Mouse (Mus musculus): Measurements from ENCODE around the gene Olfr937. TPM values are rescaled to one million over a fixed set of nuclear protein-coding genes. Genes with fewer than 3 reads are reported as not detected.

The Olfr937 gene
- polyA plus RNA-seq (2014; fragmentation: Nextera tagmentation; extraction: Ambion mirVana), result not detected in 2 replicates

- WGBS, result 80% methylated on average over 1 of the region's 1 CpGs
Measured at GRCm38 (mm10) chr9:39064851-39065250, at the start of gene Olfr937. Olfr937 (minus strand) TSS chr9:39064951.

GRCm38 (mm10) chr9:39078787-39079186, 14.0 kb upstream of the Olfr937 start, which contains the start of gene Olfr938:
Olfr938 (minus strand) TSS chr9:39078887.
- DNase-seq (ENCODE audit: low spot score) (no peak), ATAC-seq (ENCODE audit: insufficient number of reproducible peaks, low FRiP score, low TSS enrichment, low read depth) (no peak)
- no peak within 1 kb of the TSS for H3K4me3 ChIP-seq (ENCODE audit: low read depth, low read length)
- no peaks in the 10 kb centered on the region for H3K36me3 ChIP-seq (ENCODE audit: control insufficient read depth, insufficient read depth, low read length)
- 83% methylated on average over 2 of the region's 2 CpGs for WGBS
- H3K4me2 ChIP-seq (ENCODE audit: low read depth, severe bottlenecking), result no peak within 1 kb of the TSS
- no peak within 1 kb of the TSS for H3K27ac ChIP-seq (replicated peaks; ENCODE audit: low read depth, low read length)
- H3K9me3 ChIP-seq (ENCODE audit: control insufficient read depth, low read length), result no peaks in the 10 kb centered on the region
- H3K27me3 ChIP-seq (ENCODE audit: control insufficient read depth, insufficient read depth, low read length), result no peaks in the 10 kb centered on the region
- H3K4me1 ChIP-seq (ENCODE audit: control insufficient read depth, insufficient read depth, low read length), result no peaks in the 10 kb centered on the region
- H3K9ac ChIP-seq (ENCODE audit: low read length), result no peak within 1 kb of the TSS

More at GRCm38 (mm10) chr9:39064851-39065250, at the start of gene Olfr937:
- H3K9me3 ChIP-seq (ENCODE audit: control insufficient read depth, low read length), result no peaks in the 10 kb centered on the region
- no peaks in the 10 kb centered on the region for H3K27me3 ChIP-seq (ENCODE audit: control insufficient read depth, insufficient read depth, low read length)
- H3K36me3 ChIP-seq (ENCODE audit: control insufficient read depth, insufficient read depth, low read length), result no peaks in the 10 kb centered on the region
- no peaks in the 10 kb centered on the region for H3K4me1 ChIP-seq (ENCODE audit: control insufficient read depth, insufficient read depth, low read length)
- no peak for ATAC-seq (ENCODE audit: insufficient number of reproducible peaks, low FRiP score, low TSS enrichment, low read depth)
- no peak within 1 kb of the TSS for H3K27ac ChIP-seq (replicated peaks; ENCODE audit: low read depth, low read length)
- no peak within 1 kb of the TSS for H3K9ac ChIP-seq (ENCODE audit: low read length)
- H3K4me2 ChIP-seq (ENCODE audit: low read depth, severe bottlenecking), result no peak within 1 kb of the TSS
- H3K4me3 ChIP-seq (ENCODE audit: low read depth, low read length), result no peak within 1 kb of the TSS
- DNase-seq (ENCODE audit: low spot score), result no peak

- H3K4me3 ChIP-seq (ENCODE audit: low read depth, low read length), result no peak within 1 kb of the TSS
- no peaks in the 10 kb centered on the region for H3K27me3 ChIP-seq (ENCODE audit: control insufficient read depth, insufficient read depth, low read length)
- no peaks in the 10 kb centered on the region for H3K4me1 ChIP-seq (ENCODE audit: control insufficient read depth, insufficient read depth, low read length)
- no peak within 1 kb of the TSS for H3K27ac ChIP-seq (replicated peaks; ENCODE audit: low read depth, low read length)
- H3K36me3 ChIP-seq (ENCODE audit: control insufficient read depth, insufficient read depth, low read length), result no peaks in the 10 kb centered on the region
- no peak for DNase-seq (ENCODE audit: low spot score)
- H3K9ac ChIP-seq (ENCODE audit: low read length), result no peak within 1 kb of the TSS
- 80% methylated on average over 1 of the region's 1 CpGs for WGBS
- H3K4me2 ChIP-seq (ENCODE audit: low read depth, severe bottlenecking), result no peak within 1 kb of the TSS
- no peak for ATAC-seq (ENCODE audit: insufficient number of reproducible peaks, low FRiP score, low TSS enrichment, low read depth)
- no peaks in the 10 kb centered on the region for H3K9me3 ChIP-seq (ENCODE audit: control insufficient read depth, low read length)
Measured at GRCm38 (mm10) chr9:39023277-39023676, 41.5 kb downstream of the Olfr937 start, which contains the start of gene Olfr146. Olfr146 (minus strand) TSS chr9:39023377.

Small RNAs within 50 kb of the gene (microRNA-seq; reads per million reads assigned to microRNA genes)
- gene Gm25032 (not detected), gene Gm25529 (not detected)

Other genes starting within 250 kb of the Olfr937 start
- not detected in 2 replicates for gene Olfr923, start 238.4 kb downstream of the Olfr937 start, polyA plus RNA-seq (2014; fragmentation: Nextera tagmentation; extraction: Ambion mirVana)
- gene Olfr924, start 220.5 kb downstream of the Olfr937 start, polyA plus RNA-seq (2014; fragmentation: Nextera tagmentation; extraction: Ambion mirVana), result not detected in 2 replicates
- not detected in 2 replicates for gene Olfr26, start 209.9 kb downstream of the Olfr937 start, polyA plus RNA-seq (2014; fragmentation: Nextera tagmentation; extraction: Ambion mirVana)
- not detected in 2 replicates for gene Olfr926, start 187.8 kb downstream of the Olfr937 start, polyA plus RNA-seq (2014; fragmentation: Nextera tagmentation; extraction: Ambion mirVana)
- not detected in 2 replicates for gene Olfr930, start 135.1 kb downstream of the Olfr937 start, polyA plus RNA-seq (2014; fragmentation: Nextera tagmentation; extraction: Ambion mirVana)
- not detected in 2 replicates for gene Olfr933, start 92.6 kb downstream of the Olfr937 start, polyA plus RNA-seq (2014; fragmentation: Nextera tagmentation; extraction: Ambion mirVana)
- not detected in 2 replicates for gene Olfr934, start 76.6 kb downstream of the Olfr937 start, polyA plus RNA-seq (2014; fragmentation: Nextera tagmentation; extraction: Ambion mirVana)
- not detected in 2 replicates for gene Olfr935, start 65.3 kb downstream of the Olfr937 start, polyA plus RNA-seq (2014; fragmentation: Nextera tagmentation; extraction: Ambion mirVana)
- gene Olfr146, start 41.6 kb downstream of the Olfr937 start, polyA plus RNA-seq (2014; fragmentation: Nextera tagmentation; extraction: Ambion mirVana), result not detected in 2 replicates
- gene Olfr938, start 13.9 kb upstream of the Olfr937 start, polyA plus RNA-seq (2014; fragmentation: Nextera tagmentation; extraction: Ambion mirVana), result not detected in 2 replicates
- not detected in 2 replicates for gene Olfr27, start 63.2 kb upstream of the Olfr937 start, polyA plus RNA-seq (2014; fragmentation: Nextera tagmentation; extraction: Ambion mirVana)
- not detected in 2 replicates for gene Olfr943, start 101.4 kb upstream of the Olfr937 start, polyA plus RNA-seq (2014; fragmentation: Nextera tagmentation; extraction: Ambion mirVana)
- gene Olfr944, start 137.0 kb upstream of the Olfr937 start, polyA plus RNA-seq (2014; fragmentation: Nextera tagmentation; extraction: Ambion mirVana), result not detected in 2 replicates
- not detected in 2 replicates for gene Olfr1537, start 185.0 kb upstream of the Olfr937 start, polyA plus RNA-seq (2014; fragmentation: Nextera tagmentation; extraction: Ambion mirVana)
- gene Olfr945, start 211.9 kb upstream of the Olfr937 start, polyA plus RNA-seq (2014; fragmentation: Nextera tagmentation; extraction: Ambion mirVana), result not detected in 2 replicates

Measured in limb, embryonic 11.5 days (tissue).